Mouse (Mus musculus) 3T3-L1 (cell line): ENCODE results near the gene Lpar4.
A peak's percentile ranks its signal among the peaks of the same experiment; 100 is the strongest.

ENCODE experiments used
- DNase-seq: peaks from one replicate; pipeline ENCODE4 v3.0.0-alpha.2; 2015; ENCODE audit warnings: low read depth, low spot score

Lpar4 gene

GRCm38 (mm10) chrX:106920175-106920827, at the start of gene Lpar4:
Gene Lpar4, plus strand, starts transcription at chrX:106920625.
- peak; percentile 44 for DNase-seq

- no peak for DNase-seq
These were observed 49.0 kb upstream of the Lpar4 start for GRCm38 (mm10) chrX:106871426-106871825.

GRCm38 (mm10) chrX:106871894-106872293, 48.5 kb upstream of the Lpar4 start:
- no peak for DNase-seq

- DNase-seq: no peak
These were observed 48.1 kb upstream of the Lpar4 start for GRCm38 (mm10) chrX:106872315-106872714.

GRCm38 (mm10) chrX:106897707-106898275, 22.6 kb upstream of the Lpar4 start:
- DNase-seq: no peak

- peak; percentile 5 for DNase-seq
These were observed 599 bp downstream of the Lpar4 start for GRCm38 (mm10) chrX:106920828-106921619.

- no peak for DNase-seq
These were observed 4.1 kb downstream of the Lpar4 start for GRCm38 (mm10) chrX:106924572-106924971.

- DNase-seq: no peak
These were observed 18.9 kb downstream of the Lpar4 start for GRCm38 (mm10) chrX:106939326-106939725.

GRCm38 (mm10) chrX:106950558-106950957, 30.1 kb downstream of the Lpar4 start:
- DNase-seq: no peak

- no peak for DNase-seq
These were observed 30.6 kb downstream of the Lpar4 start for GRCm38 (mm10) chrX:106951016-106951415.

- DNase-seq: no peak
These were observed 33.4 kb downstream of the Lpar4 start for GRCm38 (mm10) chrX:106953840-106954239.

GRCm38 (mm10) chrX:106962233-106962632, 41.8 kb downstream of the Lpar4 start:
- DNase-seq: peak; percentile 10

- peak; percentile 61 for DNase-seq
These were observed 43.9 kb downstream of the Lpar4 start for GRCm38 (mm10) chrX:106964326-106964725.
